Mouse (Mus musculus): ENCODE measurements around the gene Gpr3. TPM values are rescaled to one million over a fixed set of nuclear protein-coding genes. Genes with fewer than 3 reads are reported as not detected.

Gene Gpr3
- polyA plus RNA-seq, 1 experiment, result 16.1 TPM

DNA sequence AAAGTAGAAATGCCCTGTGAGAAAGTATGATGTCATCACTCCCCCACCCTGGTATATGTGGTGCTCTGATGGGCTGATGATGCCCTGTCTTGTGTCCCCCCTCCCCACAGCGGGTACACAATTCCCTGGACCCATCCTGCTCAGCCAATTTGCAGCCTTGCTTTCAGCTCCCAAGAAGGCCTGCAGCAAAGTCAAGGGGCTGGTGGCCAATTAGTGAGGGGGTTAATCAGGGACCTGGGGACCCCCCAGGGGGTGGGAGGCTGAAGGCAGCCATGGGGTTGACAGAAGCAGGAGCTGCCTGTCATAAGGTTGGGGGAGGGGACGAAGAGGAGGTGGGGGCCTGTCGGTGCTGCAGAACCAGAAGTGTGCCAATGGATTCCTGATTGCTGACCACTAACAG is 8.7 kb downstream of the Gpr3 start:
- no peak overlapping the region for H3K27ac ChIP-seq (ENCODE audit: insufficient read depth, low read length)

DNA sequence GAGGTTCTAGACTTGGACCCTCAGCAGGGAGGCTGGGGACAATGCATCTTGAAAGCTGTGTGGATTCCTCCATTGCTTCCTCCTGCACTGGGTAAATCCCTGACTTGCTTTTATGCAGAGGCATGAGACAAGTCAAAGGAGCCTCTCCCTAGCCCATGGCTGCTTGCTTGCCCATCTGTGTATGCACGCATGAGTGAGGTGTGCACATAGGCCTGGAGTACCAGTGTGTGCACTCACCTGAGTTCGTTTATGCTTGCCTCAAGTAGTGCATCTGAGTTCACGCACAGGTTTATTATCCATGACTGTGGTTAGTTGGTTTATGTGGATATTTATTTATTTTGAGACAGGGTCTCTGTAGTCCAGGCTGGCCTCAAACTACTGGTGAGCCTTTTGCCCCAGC is 10.1 kb downstream of the Gpr3 start:
- TF ChIP-seq POLR2A (IDR thresholded peaks at IDR 0.05; ENCODE audit: extremely low read depth, insufficient read depth, low read length), result no peak
- no peak for TF ChIP-seq CTCF (IDR thresholded peaks at IDR 0.05; ENCODE audit: extremely low read depth, insufficient read depth, low read length)
- Histone ChIP-seq H3K4me3 (ENCODE audit: insufficient read depth, low read length) (no peak overlapping the region), H3K27ac (ENCODE audit: insufficient read depth, low read length) (no peak overlapping the region), H3K4me1 (ENCODE audit: control insufficient read depth, insufficient read depth, low read length) (peaks cover 6% of the 10 kb centered on the region; the same call in 1 of the 2 replicates)

More for the DNA sequence above, 8.7 kb downstream of the Gpr3 start:
- no peak overlapping the region for H3K4me3 ChIP-seq (ENCODE audit: insufficient read depth, low read length)
- H3K4me1 ChIP-seq (ENCODE audit: control insufficient read depth, insufficient read depth, low read length), result peaks cover 6% of the 10 kb centered on the region; the same call in 1 of the 2 replicates
- TF ChIP-seq POLR2A (IDR thresholded peaks at IDR 0.05; ENCODE audit: extremely low read depth, insufficient read depth, low read length), result no peak
- TF ChIP-seq CTCF (IDR thresholded peaks at IDR 0.05; ENCODE audit: extremely low read depth, insufficient read depth, low read length), result no peak

DNA sequence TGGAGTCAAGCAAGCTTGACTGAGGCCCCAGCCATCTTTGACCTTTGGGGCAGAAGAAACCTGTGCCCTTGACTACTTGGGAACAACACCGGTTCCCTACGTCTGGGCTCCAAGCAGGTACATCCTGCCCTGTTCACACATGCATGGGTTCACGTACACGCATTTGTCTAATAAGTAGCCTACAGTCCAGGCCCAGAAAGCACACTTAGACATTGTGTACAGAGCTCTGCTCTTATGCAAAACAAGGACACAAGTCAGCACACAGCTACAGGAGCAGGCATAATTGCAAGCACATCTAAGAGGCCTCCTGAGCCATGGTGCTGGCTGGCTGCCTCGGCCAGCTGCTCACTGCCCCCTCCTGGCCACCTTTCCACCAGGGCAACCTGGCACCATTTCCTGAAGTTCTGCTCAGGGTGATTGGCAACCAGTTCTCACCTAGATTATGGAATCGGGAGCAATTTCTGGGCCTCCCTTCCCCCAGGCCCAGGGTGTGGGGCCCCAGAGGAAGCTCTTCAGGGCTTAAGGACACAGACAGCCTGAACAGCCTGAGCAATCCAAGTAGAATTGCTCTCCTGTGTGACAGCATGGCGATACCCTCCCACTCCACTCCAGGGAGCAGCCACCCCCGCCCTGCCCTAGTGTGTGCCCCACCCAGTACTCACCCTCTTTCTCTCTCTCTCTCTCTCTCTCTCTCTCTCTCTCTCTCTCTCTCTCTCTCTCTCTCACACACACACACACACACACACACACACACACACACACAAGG is 11.1 kb downstream of the Gpr3 start:
- Histone ChIP-seq H3K4me1 (ENCODE audit: control insufficient read depth, insufficient read depth, low read length) (peaks cover 8% of the 10 kb centered on the region; the same call in 1 of the 2 replicates), H3K27ac (ENCODE audit: insufficient read depth, low read length) (no peak overlapping the region), H3K4me3 (ENCODE audit: insufficient read depth, low read length) (no peak overlapping the region)
- no peak for TF ChIP-seq POLR2A (IDR thresholded peaks at IDR 0.05; ENCODE audit: extremely low read depth, insufficient read depth, low read length)
- peak; percentile 41; the same call in 1 of the 2 replicates for TF ChIP-seq CTCF (IDR thresholded peaks at IDR 0.05; ENCODE audit: extremely low read depth, insufficient read depth, low read length)

- H3K27ac ChIP-seq (ENCODE audit: insufficient read depth, low read length), result no peak overlapping the region
- TF ChIP-seq CTCF (IDR thresholded peaks at IDR 0.05; ENCODE audit: extremely low read depth, insufficient read depth, low read length), result no peak
- no peak for TF ChIP-seq POLR2A (IDR thresholded peaks at IDR 0.05; ENCODE audit: extremely low read depth, insufficient read depth, low read length)
- H3K4me3 ChIP-seq (ENCODE audit: insufficient read depth, low read length), result no peak overlapping the region
- H3K4me1 ChIP-seq (ENCODE audit: control insufficient read depth, insufficient read depth, low read length), result peaks cover 8% of the 10 kb centered on the region; the same call in 1 of the 2 replicates
Observed at GRCm38 (mm10) chr4:133200343-133200742, 12.0 kb downstream of the Gpr3 start.

DNA sequence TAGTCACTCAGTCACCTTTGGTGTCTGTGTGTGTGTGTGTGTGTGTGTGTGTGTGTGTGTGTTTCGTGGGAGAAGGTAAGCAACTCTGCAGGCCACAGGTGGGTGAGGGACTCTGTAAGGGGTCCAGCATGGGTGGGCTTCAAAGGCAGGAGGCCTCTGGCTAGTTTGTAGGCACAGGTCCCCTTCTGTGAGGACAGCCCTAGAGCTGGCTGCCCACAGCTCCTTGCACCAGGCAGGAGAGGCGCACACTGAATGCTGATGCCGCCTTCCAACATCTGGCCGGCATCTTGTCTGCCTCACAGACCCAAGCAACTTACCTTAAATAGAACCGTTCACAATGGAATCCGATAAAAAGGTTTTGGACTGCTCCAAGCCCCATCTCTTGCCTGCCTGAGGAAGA is 12.6 kb downstream of the Gpr3 start:
- no peak overlapping the region for H3K27ac ChIP-seq (ENCODE audit: insufficient read depth, low read length)
- H3K4me1 ChIP-seq (ENCODE audit: control insufficient read depth, insufficient read depth, low read length), result peaks cover 8% of the 10 kb centered on the region; the same call in 1 of the 2 replicates
- no peak overlapping the region for H3K4me3 ChIP-seq (ENCODE audit: insufficient read depth, low read length)
- TF ChIP-seq POLR2A (IDR thresholded peaks at IDR 0.05; ENCODE audit: extremely low read depth, insufficient read depth, low read length) (no peak), CTCF (IDR thresholded peaks at IDR 0.05; ENCODE audit: extremely low read depth, insufficient read depth, low read length) (no peak)

DNA sequence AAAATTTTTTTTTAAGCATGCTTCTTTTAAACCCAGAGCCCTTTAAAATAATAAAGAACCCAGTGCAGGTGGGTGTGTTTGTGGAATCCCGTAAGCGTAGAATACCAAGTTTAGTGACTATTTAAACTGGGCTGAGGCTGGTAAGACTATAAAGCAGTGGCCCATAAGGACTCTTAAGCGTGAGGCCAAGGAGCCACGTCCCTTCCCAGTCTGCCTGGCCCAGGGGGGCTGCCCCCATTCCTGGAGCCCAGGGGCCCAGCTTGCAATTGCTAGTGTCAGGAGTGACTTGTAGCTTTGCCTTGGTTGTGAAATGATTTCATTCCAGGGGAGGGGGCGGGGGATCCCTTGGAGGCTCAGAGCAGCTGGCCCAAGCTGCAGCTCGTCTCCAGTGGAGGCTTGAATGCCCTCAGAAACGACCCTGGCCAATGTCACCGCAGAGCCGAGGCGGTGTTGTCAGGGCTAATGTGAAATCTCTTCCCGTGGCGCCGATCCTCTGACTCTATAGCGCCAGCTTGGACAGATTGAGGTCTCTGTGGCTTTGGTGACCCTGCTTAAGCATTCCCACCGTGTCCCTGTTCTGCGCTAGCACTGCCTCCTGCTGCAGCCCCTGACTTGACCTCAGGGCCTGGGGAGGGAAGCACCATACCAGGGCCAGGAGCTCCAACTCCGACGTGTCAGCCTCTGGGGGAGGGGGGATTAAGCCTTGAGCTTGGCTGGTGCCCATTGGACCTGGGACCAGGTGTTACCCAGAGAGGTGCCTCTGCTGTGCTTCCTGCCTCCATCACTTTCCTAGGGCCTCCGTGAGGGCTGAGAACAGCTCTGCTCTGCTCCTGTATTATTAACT is 13.8 kb downstream of the Gpr3 start:
- TF ChIP-seq POLR2A (IDR thresholded peaks at IDR 0.05; ENCODE audit: extremely low read depth, insufficient read depth, low read length) (no peak), CTCF (IDR thresholded peaks at IDR 0.05; ENCODE audit: extremely low read depth, insufficient read depth, low read length) (no peak)
- no peak overlapping the region for H3K27ac ChIP-seq (ENCODE audit: insufficient read depth, low read length)
- H3K4me1 ChIP-seq (ENCODE audit: control insufficient read depth, insufficient read depth, low read length), result peaks cover 8% of the 10 kb centered on the region; the same call in 1 of the 2 replicates
- H3K4me3 ChIP-seq (ENCODE audit: insufficient read depth, low read length), result no peak overlapping the region

GRCm38 (mm10) chr4:133197801-133198286 is 14.5 kb downstream of the Gpr3 start:
- Histone ChIP-seq H3K4me1 (ENCODE audit: control insufficient read depth, insufficient read depth, low read length) (peaks cover 8% of the 10 kb centered on the region; the same call in 1 of the 2 replicates), H3K4me3 (ENCODE audit: insufficient read depth, low read length) (no peak overlapping the region), H3K27ac (ENCODE audit: insufficient read depth, low read length) (no peak overlapping the region; the same call in 1 of the 2 replicates)
- TF ChIP-seq POLR2A (IDR thresholded peaks at IDR 0.05; ENCODE audit: extremely low read depth, insufficient read depth, low read length) (no peak), CTCF (IDR thresholded peaks at IDR 0.05; ENCODE audit: extremely low read depth, insufficient read depth, low read length) (no peak)

DNA sequence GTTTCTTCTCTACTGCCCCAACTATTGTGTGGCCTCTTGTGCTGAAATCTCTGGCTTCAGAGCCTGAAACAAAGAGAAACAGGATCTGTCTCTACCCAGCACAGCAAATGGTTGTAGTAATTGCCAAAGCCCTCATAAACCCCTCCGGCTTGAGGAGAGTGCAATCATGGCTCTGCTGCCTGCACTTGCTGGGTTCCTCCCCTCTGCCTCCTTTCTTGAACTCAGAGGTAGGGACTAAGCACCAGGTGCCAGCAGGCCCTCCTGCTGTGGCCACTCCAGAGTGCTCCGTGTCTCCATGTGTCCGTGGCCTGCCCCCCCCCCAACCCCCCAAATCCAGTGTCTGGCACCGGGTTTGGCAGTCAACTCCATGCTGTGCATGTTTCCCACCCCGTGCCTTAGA is 15.0 kb downstream of the Gpr3 start:
- TF ChIP-seq POLR2A (IDR thresholded peaks at IDR 0.05; ENCODE audit: extremely low read depth, insufficient read depth, low read length), result no peak
- no peak for TF ChIP-seq CTCF (IDR thresholded peaks at IDR 0.05; ENCODE audit: extremely low read depth, insufficient read depth, low read length)
- H3K4me3 ChIP-seq (ENCODE audit: insufficient read depth, low read length), result no peak overlapping the region
- H3K27ac ChIP-seq (ENCODE audit: insufficient read depth, low read length), result peak overlapping the region; percentile 51; the same call in 1 of the 2 replicates
- peaks cover 8% of the 10 kb centered on the region; the same call in 1 of the 2 replicates for H3K4me1 ChIP-seq (ENCODE audit: control insufficient read depth, insufficient read depth, low read length)

DNA sequence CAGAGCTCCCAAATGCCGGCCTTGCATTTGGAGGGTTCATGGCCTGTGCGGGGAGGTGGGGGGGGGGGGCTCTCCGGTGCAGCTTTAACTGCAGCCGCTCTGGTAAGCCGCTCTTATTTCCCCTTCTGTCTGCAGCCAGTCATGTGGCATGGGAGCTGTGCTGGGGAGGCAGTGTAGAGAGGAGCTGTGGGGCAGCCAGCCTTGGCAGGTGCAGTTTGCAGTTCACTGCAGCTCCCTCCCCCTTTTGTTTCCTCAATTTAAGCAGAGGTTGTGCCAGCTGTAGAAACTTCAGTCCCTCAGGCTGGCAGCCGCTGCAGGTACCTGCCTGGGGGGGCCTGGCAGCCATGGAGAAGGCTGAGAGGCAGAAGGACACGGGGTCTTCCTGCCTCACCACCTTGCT is 15.5 kb downstream of the Gpr3 start:
- TF ChIP-seq POLR2A (IDR thresholded peaks at IDR 0.05; ENCODE audit: extremely low read depth, insufficient read depth, low read length) (no peak), CTCF (IDR thresholded peaks at IDR 0.05; ENCODE audit: extremely low read depth, insufficient read depth, low read length) (no peak)

More for the DNA sequence above, 15.5 kb downstream of the Gpr3 start:
- peaks cover 8% of the 10 kb centered on the region; the same call in 1 of the 2 replicates for H3K4me1 ChIP-seq (ENCODE audit: control insufficient read depth, insufficient read depth, low read length)
- H3K4me3 ChIP-seq (ENCODE audit: insufficient read depth, low read length), result no peak overlapping the region
- peak overlapping the region; percentile 33; the same call in 1 of the 2 replicates for H3K27ac ChIP-seq (ENCODE audit: insufficient read depth, low read length)
